Mouse (Mus musculus): ENCODE data around the gene Vmn1r217. TPM values are rescaled to one million over a fixed set of nuclear protein-coding genes. Genes with fewer than 3 reads are reported as not detected.

Gene Vmn1r217
- polyA plus RNA-seq, 1 experiment, result not detected

GRCm38 (mm10) chr13:23057778-23058177 is 60.2 kb downstream of the Vmn1r217 start:
- Histone ChIP-seq H3K4me3 (ENCODE audit: insufficient read depth, low read length) (no peak overlapping the region), H3K4me1 (ENCODE audit: control insufficient read depth, insufficient read depth, low read length) (no peaks in the 10 kb centered on the region), H3K27ac (ENCODE audit: insufficient read depth, low read depth, low read length) (no peak overlapping the region)
- TF ChIP-seq POLR2A (IDR thresholded peaks at IDR 0.05; ENCODE audit: borderline replicate concordance, low read depth, low read length) (no peak), CTCF (IDR thresholded peaks at IDR 0.05; ENCODE audit: low read depth, low read length) (no peak)

Other genes with a start within 250 kb of the Vmn1r217 start
- not detected in 2 replicates for gene Vmn1r212, start 234.0 kb downstream of the Vmn1r217 start, polyA plus RNA-seq (2012; ENCODE audit: insufficient read depth, insufficient read length, missing spikeins)
- not detected in 2 replicates for gene Vmn1r213, start 110.6 kb downstream of the Vmn1r217 start, polyA plus RNA-seq (2012; ENCODE audit: insufficient read depth, insufficient read length, missing spikeins)
- gene Vmn1r214, start 87.8 kb downstream of the Vmn1r217 start, polyA plus RNA-seq (2012; ENCODE audit: insufficient read depth, insufficient read length, missing spikeins), result not detected in 2 replicates
- gene Vmn1r215, start 50.2 kb downstream of the Vmn1r217 start, polyA plus RNA-seq (2012; ENCODE audit: insufficient read depth, insufficient read length, missing spikeins), result not detected in 2 replicates
- gene Vmn1r218, start 14.9 kb upstream of the Vmn1r217 start, polyA plus RNA-seq (2012; ENCODE audit: insufficient read depth, insufficient read length, missing spikeins), result 0.07 and 0.16 TPM in 2 replicates
- not detected in 2 replicates for gene Vmn1r219, start 41.1 kb upstream of the Vmn1r217 start, polyA plus RNA-seq (2012; ENCODE audit: insufficient read depth, insufficient read length, missing spikeins)
- gene Vmn1r220, start 69.7 kb upstream of the Vmn1r217 start, polyA plus RNA-seq (2012; ENCODE audit: insufficient read depth, insufficient read length, missing spikeins), result not detected in 2 replicates
- gene Vmn1r221, start 95.9 kb upstream of the Vmn1r217 start, polyA plus RNA-seq (2012; ENCODE audit: insufficient read depth, insufficient read length, missing spikeins), result 0.09 and 0.13 TPM in 2 replicates
- not detected in 2 replicates for gene Vmn1r222, start 117.7 kb upstream of the Vmn1r217 start, polyA plus RNA-seq (2012; ENCODE audit: insufficient read depth, insufficient read length, missing spikeins)
- not detected in 2 replicates for gene Vmn1r223, start 128.9 kb upstream of the Vmn1r217 start, polyA plus RNA-seq (2012; ENCODE audit: insufficient read depth, insufficient read length, missing spikeins)